Mouse (Mus musculus) layer of hippocampus, adult 8-10 months (tissue): ENCODE data around the gene Carm1. TPM values are rescaled to one million over a fixed set of nuclear protein-coding genes. Genes with fewer than 3 reads are reported as not detected.
"Not testable (repeated sequence)": the region's sequence is repeated elsewhere in the genome, so short reads cannot be mapped to it uniquely, and the experiment has no call there.

ENCODE experiments used
- DNase-seq, 2 experiments: peaks; one replicate each; pipeline ENCODE4 v3.0.0; 2022; ENCODE audit warnings: low spot score in 2 of 2
- total RNA-seq, 4 experiments: library from RNA; stranded (reverse); gene quantifications; 2 replicates each; pipeline ENCODE4 v1.2.4; 2022

The Carm1 gene
- total RNA-seq, 4 experiments from 2014 or later: 77.5 to 91.0 (median 82.4) TPM

GRCm38 (mm10) chr9:21537009-21537408, 9.7 kb upstream of the Carm1 start:
- no peak for DNase-seq

DNA sequence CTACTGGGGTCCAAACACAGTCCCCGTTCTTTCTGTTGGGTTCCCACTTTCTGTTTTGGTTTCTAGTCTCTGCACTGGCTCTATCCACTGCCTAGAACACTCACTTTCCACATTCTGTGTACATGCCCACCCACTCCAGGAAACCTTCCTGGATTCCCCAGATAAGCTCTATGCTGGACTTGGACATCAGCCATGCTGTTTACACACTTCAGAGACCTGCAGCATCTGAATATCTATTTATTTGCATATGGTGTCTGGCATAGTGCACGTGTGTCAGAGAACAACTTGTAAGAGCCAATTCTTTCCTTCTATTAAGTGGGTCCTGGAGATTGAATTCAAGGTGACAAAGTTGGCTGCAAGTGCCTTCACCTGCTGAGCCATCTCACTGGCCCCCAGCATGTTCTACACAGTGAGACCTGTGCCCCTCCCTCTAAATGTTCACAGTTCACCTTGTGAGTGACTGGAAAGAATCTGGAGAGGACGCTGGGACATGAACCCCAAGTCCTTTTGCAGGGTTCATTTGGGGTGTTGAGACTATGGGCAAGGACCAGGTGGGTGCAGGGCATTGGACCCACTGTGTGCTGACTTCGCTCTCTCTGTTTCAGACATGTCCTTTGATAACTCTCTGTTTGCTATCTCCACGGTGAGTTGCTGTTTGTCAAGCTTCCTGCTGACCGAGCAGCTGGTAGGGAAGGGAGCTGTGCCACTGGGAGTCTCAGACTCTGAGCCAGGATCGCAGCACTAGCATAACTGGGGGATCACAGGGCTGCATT, 6.5 kb upstream of the Carm1 start:
- no peak for DNase-seq

DNA sequence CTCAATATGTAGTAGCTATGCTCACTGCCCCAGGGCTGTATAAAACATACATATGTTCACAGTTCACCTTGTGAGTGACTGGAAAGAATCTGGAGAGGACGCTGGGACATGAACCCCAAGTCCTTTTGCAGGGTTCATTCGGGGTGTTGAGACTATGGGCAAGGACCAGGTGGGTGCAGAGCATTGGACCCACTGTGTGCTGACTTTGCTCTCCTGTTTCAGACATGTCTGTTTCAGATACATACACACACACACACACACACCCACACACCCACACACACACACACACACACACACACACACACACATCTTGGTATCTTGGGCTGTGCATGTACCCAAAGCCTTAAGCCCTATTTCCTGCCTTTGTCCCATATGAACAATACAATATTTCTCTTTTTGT, 4.7 kb upstream of the Carm1 start:
- DNase-seq: not testable (repeated sequence)

- no peak for DNase-seq
These were observed 1.3 kb upstream of the Carm1 start for GRCm38 (mm10) chr9:21545351-21545915.

DNA sequence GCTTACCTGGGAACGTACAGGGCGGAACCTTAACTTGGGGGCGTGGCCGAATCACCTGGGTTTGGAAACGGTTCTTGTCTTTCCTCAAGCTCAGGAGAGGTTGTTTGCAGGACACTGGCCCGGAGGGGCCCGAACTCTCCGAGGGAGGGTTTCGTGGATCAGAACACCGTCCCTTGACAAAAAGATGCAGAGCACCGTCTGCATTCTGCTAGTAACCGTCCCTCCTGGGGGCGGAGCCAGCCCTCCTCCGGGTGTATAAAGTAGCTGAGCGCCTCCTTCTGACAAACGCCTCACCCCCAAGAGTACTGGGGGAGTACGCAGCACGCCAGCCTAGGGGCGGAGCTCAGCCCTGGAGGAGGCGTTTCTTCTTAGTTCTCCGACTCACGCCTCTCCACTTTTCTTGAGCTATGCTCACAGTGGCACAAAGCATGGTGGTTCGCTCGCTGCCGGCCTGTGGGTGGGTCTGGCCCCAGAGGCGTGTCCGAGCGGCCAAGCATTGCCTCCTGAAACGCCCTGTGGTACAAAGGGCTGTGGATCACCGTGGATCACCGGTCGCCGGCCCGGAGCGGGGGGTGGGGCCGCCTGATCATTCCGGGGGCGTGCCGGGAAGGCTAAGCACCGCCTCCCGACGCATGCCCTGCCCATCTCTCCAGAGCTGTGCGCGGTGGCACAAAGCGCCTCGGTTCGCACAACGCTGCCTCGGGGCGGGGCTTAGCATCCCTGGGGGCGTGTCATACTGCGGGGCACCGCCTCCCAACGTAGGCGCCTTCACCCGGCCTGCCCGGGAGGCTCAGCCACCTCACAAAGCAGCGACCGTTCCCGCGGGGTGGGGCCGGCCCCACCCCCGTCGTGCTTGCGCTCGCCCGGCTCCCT, 542 bp upstream of the Carm1 start:
- peak; percentile 98 to 99 for DNase-seq

GRCm38 (mm10) chr9:21547075-21547941, 614 bp downstream of the Carm1 start:
- peak; percentile 41 to 59 for DNase-seq

DNA sequence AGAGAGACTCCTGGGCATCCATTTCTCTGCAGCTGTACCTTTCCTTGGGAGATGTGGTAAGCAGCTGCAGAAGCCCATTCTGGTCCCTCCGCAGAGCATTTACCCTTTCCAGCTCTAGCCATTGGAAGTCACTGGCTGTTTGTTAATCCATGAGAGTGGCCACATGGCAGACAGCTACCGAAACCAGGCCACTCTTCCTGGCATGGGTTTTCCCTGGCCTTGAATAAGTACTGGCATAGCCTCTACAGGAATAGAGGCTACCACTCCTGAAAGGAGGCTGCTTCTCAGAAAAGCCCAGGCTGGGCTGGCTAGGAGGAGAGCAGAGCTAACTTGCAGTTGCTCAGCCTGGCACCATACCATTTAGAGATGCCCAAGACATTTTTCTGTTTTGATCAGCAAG, 4.4 kb downstream of the Carm1 start:
- no peak for DNase-seq

DNA sequence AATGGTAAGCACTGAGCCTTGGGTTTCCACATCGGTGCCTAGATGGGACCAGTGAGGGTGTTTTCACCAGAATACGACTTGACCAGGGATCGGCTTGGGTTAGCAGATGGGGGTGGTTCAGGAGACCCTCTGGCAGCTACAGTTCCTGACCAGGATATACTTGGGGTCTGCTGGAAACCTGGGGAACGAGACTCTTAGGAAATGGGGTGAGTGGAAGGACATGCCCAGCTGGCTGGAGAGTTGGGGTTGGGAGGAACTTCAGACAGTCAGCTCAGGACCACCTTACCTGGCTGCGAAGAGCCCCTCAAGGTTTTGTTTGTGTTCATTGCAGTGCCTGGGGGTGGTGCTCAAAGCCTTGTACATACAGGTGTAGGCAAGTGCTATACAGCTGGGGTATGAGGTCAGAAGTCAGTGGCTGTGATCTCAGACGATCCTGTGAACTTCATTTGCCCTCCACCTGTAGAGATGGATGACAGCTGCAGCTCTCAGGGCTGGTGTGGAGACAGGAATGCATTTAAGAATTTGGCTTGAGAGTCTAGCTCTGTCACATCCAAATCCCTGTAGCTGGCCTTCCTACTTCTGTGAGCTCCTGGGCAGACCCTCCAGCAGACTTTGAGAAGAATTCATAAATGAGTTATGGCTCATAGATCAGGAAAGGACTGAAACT, 7.0 kb downstream of the Carm1 start:
- no peak for DNase-seq

DNA sequence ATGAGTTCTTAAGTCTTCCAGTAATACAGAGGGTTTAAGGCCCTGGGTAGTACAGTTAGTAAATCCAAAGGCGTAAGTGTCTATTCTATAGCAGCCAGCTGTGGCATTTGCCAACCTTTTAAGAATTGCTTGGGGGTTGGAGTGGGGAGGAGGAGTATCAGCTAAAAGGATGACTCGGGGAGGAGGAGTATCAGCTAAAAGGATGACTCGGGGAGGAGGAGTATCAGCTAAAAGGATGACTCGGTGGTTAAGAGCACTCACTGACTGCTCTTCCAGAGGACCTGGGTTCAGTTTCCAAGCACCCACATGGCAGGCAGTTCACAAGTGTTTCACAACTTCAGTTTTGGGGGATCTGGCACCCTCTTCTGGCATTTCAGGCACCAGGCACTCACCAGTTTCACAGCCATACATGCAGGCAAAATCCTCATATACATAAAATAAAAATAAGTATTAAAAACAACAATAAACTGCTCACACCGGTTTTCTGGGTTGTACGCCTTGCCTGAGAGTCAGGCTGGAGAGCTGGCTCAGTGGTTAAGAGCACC, 8.6 kb downstream of the Carm1 start:
- DNase-seq: no peak

- DNase-seq: no peak
These were observed 10.3 kb downstream of the Carm1 start for GRCm38 (mm10) chr9:21556996-21557395.

GRCm38 (mm10) chr9:21557556-21557955, 10.9 kb downstream of the Carm1 start:
- DNase-seq: no peak

GRCm38 (mm10) chr9:21558366-21558765, 11.7 kb downstream of the Carm1 start:
- DNase-seq: no peak

- no peak for DNase-seq
These were observed 12.5 kb downstream of the Carm1 start for GRCm38 (mm10) chr9:21559151-21559550.

DNA sequence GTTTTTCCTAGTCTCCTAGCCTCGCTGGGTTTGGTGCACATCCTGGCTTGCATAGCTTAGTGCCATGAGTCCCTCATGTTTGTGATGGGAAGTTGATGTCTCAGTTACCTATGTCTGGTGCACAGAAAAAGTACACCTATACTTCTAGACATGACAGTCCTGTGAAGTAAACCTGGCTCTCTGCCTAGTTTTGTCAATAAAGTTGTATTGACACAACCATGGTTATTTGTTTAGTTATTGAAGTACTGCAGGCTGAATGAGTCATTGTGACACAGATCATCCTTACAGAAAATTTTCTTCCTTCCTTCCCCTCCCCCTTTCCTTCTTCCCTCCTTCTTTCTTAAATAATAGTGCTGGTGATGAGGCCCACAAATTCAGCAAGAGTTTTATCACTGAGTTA, 17.7 kb downstream of the Carm1 start:
- DNase-seq: no peak

DNA sequence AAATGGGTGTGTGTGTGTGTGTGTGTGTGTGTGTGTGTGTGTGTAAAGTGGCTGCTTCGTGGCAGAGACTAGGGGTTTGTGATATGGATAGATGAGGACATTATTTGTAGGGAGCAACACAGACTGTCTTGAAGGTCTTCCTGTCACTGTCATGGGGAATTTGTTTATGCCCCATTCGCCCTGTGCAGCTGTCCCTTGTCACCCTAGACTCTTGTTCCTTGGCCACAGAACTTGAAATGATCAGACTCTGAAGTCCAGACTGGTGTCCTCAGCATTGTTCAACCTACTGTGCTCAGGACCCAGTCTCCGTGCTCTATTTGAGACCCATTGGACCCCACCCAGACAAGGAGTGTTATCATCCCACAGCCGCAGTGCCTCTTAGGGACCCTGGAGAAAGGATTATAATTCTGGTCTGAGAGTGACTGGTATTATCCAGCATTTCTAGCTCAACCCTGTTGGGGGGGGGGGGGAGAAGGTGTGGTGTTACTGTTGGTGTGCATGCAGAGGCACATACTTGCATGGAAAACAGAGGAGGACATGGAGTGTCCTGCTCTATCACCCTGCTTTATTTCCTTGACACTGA, 18.4 kb downstream of the Carm1 start:
- no peak for DNase-seq

DNA sequence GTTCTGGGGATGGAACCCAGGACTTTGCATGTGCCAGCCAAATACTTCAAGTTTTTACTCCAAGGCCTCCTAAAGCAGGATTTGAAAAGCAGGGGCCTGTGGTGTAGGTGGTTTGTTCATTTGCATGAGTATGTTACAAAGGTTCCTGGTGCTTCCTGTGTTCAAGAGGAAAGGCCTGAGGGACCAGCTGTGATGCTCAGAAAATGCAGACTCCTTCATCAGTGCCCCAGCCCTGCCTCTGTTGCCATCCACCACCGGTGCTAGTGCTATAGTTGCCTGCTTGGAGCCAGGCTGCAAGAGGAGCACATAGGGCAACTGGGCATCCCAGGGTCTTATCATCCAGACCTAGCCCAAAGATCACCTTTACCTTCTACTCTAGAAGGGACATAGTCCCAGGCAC, 19.8 kb downstream of the Carm1 start:
- DNase-seq: no peak

GRCm38 (mm10) chr9:21567051-21567450, 20.4 kb downstream of the Carm1 start:
- no peak for DNase-seq

DNA sequence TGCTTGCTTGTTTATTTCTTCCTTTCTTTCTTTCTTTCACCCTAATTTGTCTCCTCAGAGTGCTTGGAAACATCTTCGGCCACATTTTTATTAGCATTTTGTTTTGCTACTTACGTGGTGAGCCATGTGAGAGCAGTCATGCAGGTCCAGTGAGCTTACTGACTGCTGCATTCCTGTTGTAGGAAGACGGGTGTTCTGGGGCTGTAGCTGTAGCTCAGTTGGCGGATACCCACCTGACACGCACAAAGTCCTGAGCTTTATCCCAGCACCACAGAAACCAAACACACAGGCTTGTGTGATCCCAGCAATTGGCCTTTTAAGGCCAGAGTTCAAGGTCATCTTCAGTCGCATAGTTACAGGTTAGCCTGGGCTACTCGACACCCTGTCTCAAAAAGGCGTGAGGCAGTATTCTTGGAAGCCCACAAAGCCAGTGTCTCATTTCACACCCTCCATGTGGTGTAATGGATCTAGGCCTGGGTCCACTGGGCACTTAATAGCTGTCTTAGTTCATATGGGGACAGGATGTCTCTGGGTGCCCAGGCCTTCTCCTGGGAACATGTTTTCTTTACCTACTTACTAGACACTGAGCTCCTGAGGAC, 22.1 kb downstream of the Carm1 start:
- DNase-seq: no peak

DNA sequence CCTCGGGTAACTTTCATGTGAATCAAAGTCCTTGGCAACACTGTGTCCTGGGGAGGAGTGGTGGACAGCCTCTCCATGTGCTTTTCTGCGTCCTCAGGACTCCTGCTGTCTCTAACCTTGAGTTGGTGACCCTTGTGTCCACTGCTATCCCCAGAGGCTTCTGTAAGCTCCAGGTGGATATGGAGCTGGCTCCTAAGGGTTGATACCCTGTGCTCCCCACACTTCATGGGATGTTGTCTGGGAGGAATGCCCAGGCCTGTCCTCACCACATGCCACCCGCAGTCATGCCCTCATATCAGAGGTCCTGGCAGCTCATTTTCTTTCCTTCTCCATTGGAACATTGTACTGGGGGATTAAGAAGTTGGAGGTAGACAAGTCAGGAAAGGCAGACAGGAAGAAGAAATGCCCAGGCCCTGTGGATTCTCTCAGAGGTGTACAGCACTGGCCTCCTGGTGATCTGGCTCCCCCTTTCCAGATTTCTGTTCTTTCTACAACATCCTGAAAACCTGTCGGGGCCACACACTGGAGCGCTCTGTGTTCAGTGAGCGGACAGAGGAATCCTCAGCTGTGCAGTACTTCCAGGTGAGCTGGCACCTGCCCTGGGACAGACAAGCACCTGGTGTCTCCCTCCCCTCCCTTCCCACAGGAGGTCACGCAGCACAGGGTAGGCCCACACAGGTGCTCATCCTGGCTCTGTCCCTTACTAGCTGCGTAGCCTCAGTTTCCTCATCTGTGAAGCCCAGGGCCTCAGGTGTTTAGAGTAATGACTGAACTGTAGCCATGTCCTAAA, 27.5 kb downstream of the Carm1 start:
- no peak for DNase-seq
